Mouse (Mus musculus) ES-E14 (cell line): ENCODE data around the gene Nxnl2.

Experiments
- CHD2 ChIP-seq: IDR thresholded peaks from 2 replicates; pipeline ENCODE4 v1.6.1; 2014; ENCODE audit warnings: mild to moderate bottlenecking, low read depth, low read length, inconsistent platforms
- HCFC1 ChIP-seq: IDR thresholded peaks from 2 replicates; pipeline ENCODE4 v1.6.1; 2012; ENCODE audit warnings: low read length, inconsistent platforms, borderline replicate concordance; ENCODE audit not compliant: insufficient read depth
- MAFK ChIP-seq: IDR thresholded peaks from 2 replicates; pipeline ENCODE4 v1.6.1; 2014; ENCODE audit warnings: mild to moderate bottlenecking, low read depth, low read length, inconsistent platforms; ENCODE audit not compliant: insufficient read depth
- ZC3H11A ChIP-seq: IDR thresholded peaks from 2 replicates; pipeline ENCODE4 v1.6.1; 2012; ENCODE audit warnings: low read depth, mild to moderate bottlenecking, inconsistent platforms, low read length, borderline replicate concordance
- ZNF384 ChIP-seq: IDR thresholded peaks from 2 replicates; pipeline ENCODE4 v1.6.1; 2012; ENCODE audit warnings: low read depth, low read length, inconsistent platforms

- TF ChIP-seq ZC3H11A (no peak), HCFC1 (no peak), MAFK (no peak), ZNF384 (no peak), CHD2 (no peak)
These were observed 8.1 kb downstream of the Nxnl2 start for GRCm38 (mm10) chr13:51178932-51179331.
